Comparison of ENCODE assay signal across 21 mouse cellular contexts in genomic region chr2:135853085-135853484, GRCm38 (mm10).
DNase-seq lines count a peak whose midpoint lies in the region; ATAC-seq and TF ChIP-seq lines count a peak whose summit lies in the region.
"Had no signal": no experiment of that assay in that cellular context is flagged by ENCODE, and none has a peak within 500 bp of the region (broad histone marks: within the 10 kb centered on the region; RNA-seq: fewer than 3 reads in every experiment).

No protein-coding gene starts in this region.

- 69% methylated on average over 2 of the region's 2 CpGs for WGBS in heart, adult 2 months
- 63% methylated on average over 2 of the region's 2 CpGs for WGBS in heart, embryonic 11.5 days (ENCODE audit: insufficient replicate concordance)
- 90% methylated on average over 2 of the region's 2 CpGs for WGBS in midbrain, embryonic 11.5 days

- H3K4me2 ChIP-seq in heart, embryonic 11.5 days, result no peak overlapping the region
- no peak overlapping the region for H3K4me2 ChIP-seq in midbrain, embryonic 11.5 days
- H3K4me2 ChIP-seq: forebrain, embryonic 13.5 days; heart, embryonic 13.5 days; hindbrain, embryonic 14.5 days had no signal

- ATAC-seq in heart, embryonic 11.5 days (replicated peaks; ENCODE audit: insufficient number of reproducible peaks, low FRiP score, low TSS enrichment), result no peak
- ATAC-seq in common myeloid progenitor, adult 5-6 weeks (replicated peaks; ENCODE audit: low read depth, poor library complexity, severe bottlenecking), result peak; percentile 84
- peak; percentile 96 for ATAC-seq in megakaryocyte progenitor cell, adult 5-6 weeks (replicated peaks; ENCODE audit: poor library complexity)
- no peak for ATAC-seq in midbrain, embryonic 11.5 days (ENCODE audit: low FRiP score)
- ATAC-seq: forebrain, embryonic 13.5 days; Patski had no signal

- TF ChIP-seq POLR2A in heart, adult 2 months (IDR thresholded peaks at IDR 0.05; ENCODE audit: insufficient read depth, low read depth, low read length), result no peak

- H3K27ac ChIP-seq in heart, adult 2 months, result peak overlapping the region; percentile 20
- no peak overlapping the region for H3K27ac ChIP-seq in heart, embryonic 11.5 days (ENCODE audit: low read depth, low read length)
- H3K27ac ChIP-seq in midbrain, embryonic 11.5 days (ENCODE audit: low read depth, low read length), result no peak overlapping the region
- H3K27ac ChIP-seq: forebrain, embryonic 13.5 days; hindbrain, embryonic 14.5 days; left cerebral cortex, adult 2 months; liver, embryonic 14.5 days had no signal

- H3K4me1 ChIP-seq in heart, adult 2 months (ENCODE audit: control insufficient read depth, insufficient read depth, low read length), result peaks cover 22% of the 10 kb centered on the region
- H3K4me1 ChIP-seq in heart, embryonic 11.5 days (ENCODE audit: control insufficient read depth, insufficient read depth, low read length), result no peaks in the 10 kb centered on the region
- H3K4me1 ChIP-seq in midbrain, embryonic 11.5 days (ENCODE audit: control insufficient read depth, insufficient read depth, low read length), result no peaks in the 10 kb centered on the region

- H3K79me2 ChIP-seq in heart, adult 2 months (replicated peaks; ENCODE audit: control insufficient read depth, insufficient read depth, low read length), result peaks cover 2% of the 10 kb centered on the region

- peaks cover 20% of the 10 kb centered on the region; the same call in 1 of the 2 replicates for H3K36me3 ChIP-seq in heart, adult 2 months (ENCODE audit: control insufficient read depth, insufficient read depth, low read length)
- H3K36me3 ChIP-seq in heart, embryonic 11.5 days (ENCODE audit: control insufficient read depth, insufficient read depth, low read length), result no peaks in the 10 kb centered on the region
- no peaks in the 10 kb centered on the region for H3K36me3 ChIP-seq in midbrain, embryonic 11.5 days (ENCODE audit: control insufficient read depth, insufficient read depth, low read length)
- H3K36me3 ChIP-seq: heart, embryonic 13.5 days had no signal

- intact Hi-C loops in heart, adult 2 months (cut with DNase I), result no loop called here

- H3K9ac ChIP-seq in heart, adult 2 months (ENCODE audit: low read depth, low read length), result no peak overlapping the region
- no peak overlapping the region for H3K9ac ChIP-seq in heart, embryonic 11.5 days (ENCODE audit: low read depth, low read length)
- no peak overlapping the region for H3K9ac ChIP-seq in midbrain, embryonic 11.5 days (ENCODE audit: low read length)
- H3K9ac ChIP-seq: forebrain, embryonic 13.5 days; heart, embryonic 13.5 days; hindbrain, embryonic 14.5 days; liver, embryonic 14.5 days had no signal

- H3K27me3 ChIP-seq in heart, adult 2 months (ENCODE audit: control insufficient read depth, insufficient read depth, low read length), result no peaks in the 10 kb centered on the region
- H3K27me3 ChIP-seq in heart, embryonic 11.5 days (ENCODE audit: control insufficient read depth, insufficient read depth, low read length), result no peaks in the 10 kb centered on the region
- no peaks in the 10 kb centered on the region for H3K27me3 ChIP-seq in midbrain, embryonic 11.5 days (ENCODE audit: control insufficient read depth, insufficient read depth, low read length)
- H3K27me3 ChIP-seq: forebrain, embryonic 13.5 days; heart, embryonic 13.5 days; Patski had no signal

- DNase-seq in heart, adult 2 months, result no peak
- peak; percentile 7 for DNase-seq in 416B (ENCODE audit: low read depth)
- DNase-seq in midbrain, embryonic 11.5 days (ENCODE audit: low spot score, missing footprints), result no peak
- DNase-seq in cerebellum, postnatal 25 days, result no peak
- DNase-seq: cerebellum, adult 18-20 months; gastrocnemius, postnatal 14 days; heart, postnatal 36 days; kidney, adult 9 months; kidney, postnatal 25 days; midbrain, embryonic 14.5 days; spleen, adult 18-20 months; thymus, postnatal 4 days had no signal

- H3K9me3 ChIP-seq in heart, embryonic 11.5 days (replicated peaks; ENCODE audit: control insufficient read depth, low read length), result no peaks in the 10 kb centered on the region
- H3K9me3 ChIP-seq in midbrain, embryonic 11.5 days (ENCODE audit: control insufficient read depth, low read length), result no peaks in the 10 kb centered on the region
- H3K9me3 ChIP-seq: forebrain, embryonic 13.5 days; heart, embryonic 13.5 days had no signal

- TF ChIP-seq EP300 in heart, adult 2 months (IDR thresholded peaks at IDR 0.05; ENCODE audit: insufficient read depth, low read depth, low read length), result no peak

- H3K4me3 ChIP-seq in heart, adult 2 months, result no peak overlapping the region
- H3K4me3 ChIP-seq in heart, embryonic 11.5 days (ENCODE audit: low read depth, low read length), result no peak overlapping the region
- no peak overlapping the region for H3K4me3 ChIP-seq in midbrain, embryonic 11.5 days (ENCODE audit: low read depth, low read length)
- H3K4me3 ChIP-seq: forebrain, embryonic 13.5 days; heart, embryonic 13.5 days; left cerebral cortex, adult 2 months had no signal

- TF ChIP-seq CTCF in heart, adult 2 months (IDR thresholded peaks at IDR 0.05), result 0 out of 2 replicates have a peak, but pooled peaks have one; percentile 7

Comparison
In these comparisons a context has a peak if more than half of its experiments do, and no peak if none do; other contexts are left out.
1. ATAC-seq: peak in common myeloid progenitor, adult 5-6 weeks (single experiment) and megakaryocyte progenitor cell, adult 5-6 weeks (single experiment); none in heart, embryonic 11.5 days (single experiment) and midbrain, embryonic 11.5 days (single experiment).